Mouse (Mus musculus) mouse embryonic stem cell (cell line): Measurements from ENCODE around the gene Parg.

Source experiments
- in situ Hi-C, 2 experiments: fragments of 300-500 bp; cut with MboI; formaldehyde crosslinking; loops; 1 replicate in 1 of 2; 3 replicates in 1 of 2; pipeline ENCODE4 v1.14.3; 2019 to 2020; ENCODE audit warnings: low sequenced_read_pairs in 2 of 2, low pct_unique_long_range_greater_than_20kb in 1 of 2, mixed read lengths in 1 of 2; ENCODE audit not compliant: unreplicated experiment in 1 of 2

Parg gene

DNA sequence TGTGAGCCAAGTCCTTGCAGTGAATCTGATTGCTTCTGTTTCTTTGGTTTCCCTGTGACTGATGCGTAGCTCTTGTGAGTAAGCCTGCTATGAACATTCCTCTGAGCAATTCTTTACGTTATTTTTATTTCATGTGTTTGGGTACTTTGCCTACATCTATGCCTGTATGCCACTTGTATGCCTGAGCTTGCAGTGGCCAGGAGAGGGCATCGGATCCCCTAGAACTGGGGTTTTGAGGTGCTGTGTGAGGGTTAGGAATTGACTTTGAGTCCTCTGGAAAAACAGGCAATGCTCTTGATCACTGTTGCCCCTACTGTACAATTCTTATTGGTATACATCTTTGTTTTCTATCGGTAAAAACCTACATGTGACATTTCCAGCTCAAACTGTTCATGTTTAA lies 67.8 kb downstream of the Parg start:
- in situ Hi-C loops: no loop called here

GRCm38 (mm10) chr14:32301622-32302021 lies 99.9 kb downstream of the Parg start:
- in situ Hi-C loops: loop anchor here in 1 of 2 experiments (25.0 kb wide), 1 partner anchor 161 kb away; the partner anchor contains the start of genes Chat and Slc18a3

DNA sequence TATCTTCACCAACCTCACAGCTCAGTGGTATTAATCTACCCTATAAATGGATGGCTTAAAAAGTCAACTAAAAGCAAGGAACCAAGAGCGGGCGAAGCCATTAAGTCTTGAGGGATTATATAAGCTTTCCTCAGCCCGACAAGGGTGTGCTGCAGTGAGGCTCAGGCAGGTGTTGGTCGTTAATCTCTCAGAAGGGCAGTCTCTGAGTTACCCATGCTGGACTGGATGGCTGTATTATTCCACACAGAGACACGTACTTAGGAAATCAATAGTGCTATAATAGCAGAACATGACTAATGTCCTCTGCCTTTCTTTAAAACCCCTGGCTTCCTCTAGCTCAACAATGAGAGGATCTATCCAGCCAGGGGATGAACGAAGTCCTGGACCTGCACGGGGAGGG lies 100.7 kb downstream of the Parg start:
- in situ Hi-C loops: loop anchor here in 1 of 2 experiments (25.0 kb wide), 1 partner anchor 160 kb away; the partner anchor contains the start of genes Chat and Slc18a3

DNA sequence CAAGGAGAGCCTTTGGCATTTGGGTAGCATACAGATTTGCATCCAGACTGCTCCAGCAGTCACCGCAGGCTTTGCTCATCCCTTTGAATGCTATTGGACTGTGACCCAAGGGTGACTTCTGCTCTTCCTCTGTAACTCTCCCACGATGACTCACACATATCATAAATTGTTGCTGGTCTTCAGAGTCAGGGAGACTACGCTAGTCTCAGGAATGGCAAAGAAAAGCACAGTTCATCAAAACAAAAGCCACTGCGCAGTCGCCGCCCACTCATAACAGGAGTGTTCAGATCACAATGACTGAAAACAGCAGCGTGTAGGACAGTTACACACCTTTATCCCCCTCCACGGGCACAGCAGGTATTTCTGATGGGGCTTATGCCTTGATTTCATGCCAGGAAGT lies 103.2 kb downstream of the Parg start:
- in situ Hi-C loops: loop anchor here in 1 of 2 experiments (25.0 kb wide), 1 partner anchor 157 kb away; the partner anchor contains the start of genes Chat and Slc18a3

DNA sequence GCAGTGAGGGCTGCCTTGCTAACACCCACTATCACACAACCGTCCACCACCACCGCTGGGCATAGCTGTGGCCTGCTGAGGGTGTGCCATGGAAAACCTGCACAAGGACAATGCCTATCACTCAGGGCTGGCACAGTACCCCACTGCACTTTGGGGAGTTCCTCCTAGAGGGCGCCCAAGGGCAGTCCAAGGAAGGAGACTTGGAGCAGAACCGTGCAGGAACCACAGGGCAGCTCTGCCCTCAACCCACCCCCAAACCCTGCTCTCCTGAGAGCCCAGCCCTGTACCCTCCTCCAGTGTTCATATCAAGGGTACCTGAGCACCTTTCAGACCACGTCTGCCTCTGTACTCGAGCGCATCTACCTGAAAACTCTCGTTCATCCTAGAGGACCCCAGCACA lies 108.1 kb downstream of the Parg start:
- in situ Hi-C loops: loop anchor here in 1 of 2 experiments (25.0 kb wide), 1 partner anchor 152 kb away; the partner anchor contains the start of genes Chat and Slc18a3

GRCm38 (mm10) chr14:32311381-32312035 lies 109.8 kb downstream of the Parg start:
- in situ Hi-C loops: loop anchor here in 1 of 2 experiments (25.0 kb wide), 1 partner anchor 151 kb away; the partner anchor contains the start of genes Chat and Slc18a3

DNA sequence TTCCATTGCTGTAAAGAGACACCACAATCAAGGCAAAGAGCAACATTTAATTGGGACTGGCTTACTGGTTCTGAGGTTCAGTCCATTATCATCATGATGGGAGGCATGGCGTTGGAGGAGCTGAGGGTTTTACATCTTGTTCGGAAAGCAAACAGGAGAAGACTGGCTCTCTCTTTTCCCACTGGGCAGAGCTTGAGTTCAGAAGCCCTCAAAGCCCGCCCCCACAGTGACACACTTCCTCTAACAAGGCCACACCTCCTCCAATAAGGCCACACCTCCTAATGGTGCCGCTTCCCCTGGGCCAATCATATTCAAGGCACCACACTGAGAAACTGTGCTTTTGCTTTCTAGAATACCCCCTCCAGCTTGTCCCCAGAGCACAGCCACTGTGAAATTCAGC lies 116.1 kb downstream of the Parg start:
- in situ Hi-C loops: loop anchor here in 1 of 2 experiments (25.0 kb wide), 1 partner anchor 144 kb away; the partner anchor contains the start of genes Chat and Slc18a3

DNA sequence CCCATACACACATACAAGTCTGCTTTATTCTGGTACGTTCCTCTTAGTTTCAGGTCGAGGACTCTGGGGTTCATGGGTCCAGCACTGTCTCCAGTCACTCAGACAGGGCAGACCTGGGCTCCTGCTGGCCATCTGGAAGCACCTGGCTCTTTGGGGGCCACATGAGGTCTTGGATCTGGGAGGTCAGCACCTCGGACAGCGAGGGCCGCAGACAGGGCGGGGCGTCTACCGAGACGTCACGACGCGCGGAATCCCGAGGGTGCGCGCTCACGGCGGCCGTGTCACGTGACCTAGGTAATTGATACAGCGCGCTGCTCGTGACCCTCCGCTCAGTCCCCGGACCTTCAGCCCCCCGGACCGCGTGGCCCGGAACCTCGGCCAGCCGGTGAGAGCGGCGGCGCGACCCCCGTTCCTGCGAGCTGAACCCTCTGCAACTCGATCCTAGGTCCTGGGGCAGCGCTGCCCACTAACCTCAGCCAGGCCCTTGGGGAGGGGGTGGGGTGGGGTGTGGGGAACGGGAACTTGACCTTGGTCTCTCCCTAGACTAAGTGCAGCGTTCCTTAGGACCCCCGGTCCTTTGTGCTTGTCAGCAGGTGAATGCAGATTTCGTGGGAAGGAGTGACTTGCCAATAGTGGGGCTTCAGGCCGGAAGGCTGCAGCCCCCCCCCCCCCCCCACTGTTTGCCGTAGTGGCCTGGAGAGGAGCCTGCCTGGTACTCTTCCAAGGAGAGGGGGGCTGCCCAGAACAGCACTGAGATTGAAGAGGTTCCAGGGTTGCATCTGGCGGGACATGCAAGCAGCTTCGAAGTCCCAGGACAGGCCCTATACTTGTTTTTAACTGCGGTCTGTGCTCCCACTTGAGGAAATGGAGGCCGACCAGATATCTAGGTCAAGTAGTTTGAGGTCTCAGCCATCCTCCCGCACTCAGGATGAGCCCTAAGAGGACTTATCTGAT lies 120.3 kb downstream of the Parg start, which contains the start of gene Ogdhl:
Gene Ogdhl, plus strand, starts transcription at position 288 of the 954 bp plus-strand sequence.
- in situ Hi-C loops: loop anchor here in 1 of 2 experiments (25.0 kb wide), 1 partner anchor 140 kb away; the partner anchor contains the start of genes Chat and Slc18a3

- in situ Hi-C loops: loop anchor here in 1 of 2 experiments (25.0 kb wide), 1 partner anchor 139 kb away; the partner anchor contains the start of genes Chat and Slc18a3
Measured at GRCm38 (mm10) chr14:32323221-32323620, 121.5 kb downstream of the Parg start.

DNA sequence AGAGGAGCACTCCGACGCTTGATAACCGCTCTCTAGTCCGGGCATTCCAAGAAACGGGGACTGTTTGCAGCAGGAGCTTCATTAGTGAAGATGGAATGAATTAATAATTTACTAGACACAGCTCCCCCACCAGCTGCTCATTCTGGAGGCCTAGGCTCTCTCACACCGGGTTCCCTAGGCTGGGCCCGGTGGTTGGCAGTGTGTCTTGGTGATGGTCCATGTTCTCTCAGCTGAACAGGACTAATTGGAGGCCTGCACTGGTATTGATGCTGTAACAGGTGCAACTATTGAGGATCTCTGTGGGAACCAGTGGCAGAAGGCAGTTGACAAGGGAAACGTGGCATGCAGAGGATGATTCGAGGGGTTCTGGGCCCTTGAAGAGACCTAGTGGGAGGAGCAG lies 125.6 kb downstream of the Parg start:
- in situ Hi-C loops: no loop called here

DNA sequence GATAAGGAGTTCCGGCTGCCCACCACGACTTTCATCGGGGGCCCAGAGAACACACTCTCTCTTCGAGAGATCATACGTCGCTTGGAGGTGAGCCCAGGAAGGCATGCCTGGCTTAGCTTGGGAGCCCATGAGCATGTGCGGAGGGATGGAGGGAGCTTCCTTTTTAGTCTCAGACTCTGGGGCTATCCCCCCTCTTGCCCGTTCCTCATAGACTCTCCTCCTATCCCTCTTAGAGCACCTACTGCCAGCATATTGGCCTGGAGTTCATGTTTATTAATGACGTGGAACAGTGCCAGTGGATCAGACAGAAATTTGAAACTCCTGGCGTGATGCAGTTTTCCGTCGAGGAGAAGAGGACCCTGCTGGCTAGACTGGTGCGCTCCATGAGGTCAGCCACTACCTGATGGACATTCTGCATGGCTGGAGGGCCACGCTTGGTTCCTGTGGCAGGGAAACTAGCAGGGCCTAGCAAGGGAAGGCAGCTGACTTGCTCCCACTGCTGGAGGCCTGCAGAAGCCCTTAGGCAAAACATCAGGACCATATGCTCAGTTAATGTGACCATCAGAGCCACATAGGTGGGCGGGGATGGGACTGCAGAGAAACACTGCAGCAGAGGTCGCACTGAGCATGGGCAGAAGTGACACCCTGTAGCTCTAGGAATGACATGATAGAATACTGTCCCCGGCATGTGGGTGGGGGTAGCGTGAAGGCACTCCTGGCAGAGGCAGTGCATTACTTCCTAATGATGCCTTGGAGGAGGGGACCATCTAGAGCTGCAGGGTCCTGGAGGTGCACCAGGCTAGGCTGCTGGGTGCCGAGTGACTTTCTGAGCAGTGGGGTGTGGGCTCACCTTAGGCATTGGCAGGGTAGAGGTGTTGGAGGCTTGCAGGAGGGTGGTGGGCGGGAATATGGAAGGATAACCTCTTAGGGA lies 131.0 kb downstream of the Parg start:
- in situ Hi-C loops: no loop called here

DNA sequence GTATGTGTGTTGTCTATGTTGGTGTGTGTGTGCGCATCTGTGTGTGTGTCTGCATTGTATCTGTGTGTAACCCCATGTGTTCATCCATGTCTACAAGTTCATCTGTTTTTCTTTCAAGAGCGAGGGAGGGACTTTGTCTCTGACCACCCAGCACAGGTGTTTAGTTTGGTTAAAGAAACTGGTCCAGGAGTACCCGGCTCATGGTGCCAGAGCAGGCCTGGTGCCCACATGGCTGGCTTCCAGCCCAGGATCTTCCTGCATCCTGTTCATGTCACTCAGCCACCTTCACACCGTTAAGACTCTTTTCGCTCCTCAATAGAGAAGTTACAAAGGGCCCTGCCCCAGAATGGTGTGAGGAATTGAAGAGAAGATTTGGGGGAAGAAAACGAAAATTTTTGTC lies 134.3 kb downstream of the Parg start:
- in situ Hi-C loops: no loop called here

DNA sequence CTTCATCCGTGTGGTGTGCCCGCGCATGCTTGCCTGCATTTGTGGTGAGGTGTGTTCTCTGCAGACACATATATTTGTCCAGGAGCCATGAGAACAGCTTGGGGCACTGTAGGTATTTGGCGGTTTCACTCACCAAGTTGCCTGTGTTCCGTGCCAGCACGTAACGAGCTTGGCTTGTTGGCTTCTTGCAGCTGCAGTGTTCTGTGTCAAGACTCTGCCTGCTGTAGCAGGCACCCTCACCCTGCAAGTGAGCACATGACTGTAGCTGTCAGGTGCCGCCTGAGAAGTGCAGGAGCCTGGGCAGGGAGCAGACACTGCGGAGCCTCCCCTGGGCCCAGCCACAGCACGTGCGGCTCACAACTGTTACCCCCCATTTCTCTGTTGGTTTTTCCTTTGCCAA lies 134.8 kb downstream of the Parg start:
- in situ Hi-C loops: no loop called here

DNA sequence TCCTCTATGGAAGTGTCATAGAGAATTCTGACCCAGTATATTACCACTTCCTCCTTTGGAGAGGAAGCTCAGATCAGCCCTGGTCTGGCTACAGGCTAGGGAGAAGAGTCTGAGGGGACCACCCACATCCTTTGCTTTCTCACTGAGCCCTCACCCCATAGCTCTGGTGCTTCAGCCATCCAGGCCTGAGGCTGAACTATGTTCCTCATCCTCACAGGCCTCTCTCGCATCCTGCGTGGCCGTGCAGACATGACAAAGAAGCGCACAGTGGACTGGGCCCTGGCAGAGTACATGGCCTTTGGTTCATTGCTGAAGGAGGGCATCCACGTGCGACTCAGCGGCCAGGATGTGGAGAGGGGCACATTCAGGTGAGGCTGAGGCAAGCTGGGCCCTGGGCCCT lies 140.1 kb downstream of the Parg start:
- in situ Hi-C loops: no loop called here

DNA sequence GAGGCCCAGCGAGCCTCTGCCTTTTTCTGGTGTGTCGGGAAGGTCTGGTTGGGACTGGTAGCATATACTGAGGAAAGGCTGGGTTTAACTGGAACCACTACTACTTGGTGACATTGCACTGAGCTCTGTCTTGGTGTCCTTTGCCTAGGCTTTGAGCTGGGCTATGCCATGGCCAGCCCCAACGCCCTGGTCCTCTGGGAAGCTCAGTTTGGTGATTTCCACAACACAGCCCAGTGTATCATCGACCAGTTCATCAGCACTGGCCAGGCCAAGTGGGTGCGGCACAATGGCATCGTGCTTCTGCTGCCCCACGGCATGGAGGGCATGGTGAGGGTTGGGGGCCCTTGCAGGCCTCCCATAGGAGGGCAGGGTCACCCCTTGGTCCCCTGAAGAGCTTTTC lies 142.4 kb downstream of the Parg start:
- in situ Hi-C loops: no loop called here

DNA sequence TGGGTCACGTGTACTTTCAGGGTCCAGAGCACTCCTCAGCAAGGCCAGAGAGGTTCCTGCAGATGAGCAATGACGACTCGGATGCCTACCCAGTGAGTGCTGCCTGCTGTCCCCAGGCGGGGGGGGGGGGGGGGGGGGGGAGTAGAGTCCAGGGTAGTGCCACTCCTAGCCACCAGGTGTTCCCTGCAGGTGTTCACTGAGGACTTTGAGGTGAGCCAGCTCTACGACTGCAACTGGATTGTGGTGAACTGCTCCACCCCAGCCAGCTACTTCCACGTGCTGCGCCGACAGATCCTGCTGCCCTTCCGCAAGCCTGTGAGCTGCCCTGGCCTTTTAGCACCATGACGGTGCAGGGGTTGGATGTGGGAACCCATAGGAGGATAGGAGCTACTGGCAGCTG lies 142.9 kb downstream of the Parg start:
- in situ Hi-C loops: no loop called here
